Mouse (Mus musculus): ENCODE results near the gene Tfap2c. TPM values are rescaled to one million over a fixed set of nuclear protein-coding genes. Genes with fewer than 3 reads are reported as not detected.

Gene Tfap2c
- not detected for total RNA-seq (2021)
- long read RNA-seq, experiment 1, result 0 reads
- long read RNA-seq, experiment 2, result 0 reads

DNA sequence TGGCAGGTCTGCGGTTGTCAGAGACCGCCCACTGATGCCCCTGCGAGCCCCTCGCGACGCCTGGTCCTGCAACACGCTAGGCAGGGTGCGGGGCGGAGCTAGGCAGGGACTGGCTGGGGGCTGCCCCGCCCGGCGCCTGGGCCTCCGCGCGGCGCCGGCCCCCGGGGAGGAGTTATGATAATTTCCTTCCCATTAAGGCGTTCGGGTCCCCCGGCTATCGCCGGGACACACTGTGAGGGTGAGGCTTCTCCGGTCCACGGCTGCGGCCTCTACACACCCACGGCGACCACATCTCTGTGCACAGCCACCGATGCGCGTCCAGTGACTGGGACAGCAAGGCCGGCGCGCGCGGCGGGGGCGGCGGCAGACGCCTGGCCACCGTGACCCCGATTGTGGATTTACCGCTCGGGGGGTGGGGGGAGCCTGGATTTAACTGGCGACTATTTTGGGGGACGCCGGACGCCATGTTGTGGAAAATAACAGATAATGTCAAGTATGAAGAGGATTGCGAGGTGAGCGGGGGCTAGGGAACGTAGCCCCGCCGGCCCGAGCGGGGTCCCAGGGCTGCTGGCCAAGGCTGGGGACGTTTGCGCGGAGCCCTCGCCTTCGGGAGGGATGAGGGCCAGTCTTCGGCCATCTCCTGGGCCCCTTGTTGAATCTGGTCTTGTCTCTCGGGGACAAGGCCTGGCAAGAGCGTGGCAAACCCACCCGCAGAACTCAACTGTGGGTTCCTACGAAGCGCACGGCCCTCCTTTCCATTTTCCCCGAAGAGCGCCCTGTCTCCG is at the start of gene Tfap2c:
Gene Tfap2c, plus strand, starts transcription at position 223 of the 785 bp plus-strand sequence.
- DNase-seq, result no peak

DNA sequence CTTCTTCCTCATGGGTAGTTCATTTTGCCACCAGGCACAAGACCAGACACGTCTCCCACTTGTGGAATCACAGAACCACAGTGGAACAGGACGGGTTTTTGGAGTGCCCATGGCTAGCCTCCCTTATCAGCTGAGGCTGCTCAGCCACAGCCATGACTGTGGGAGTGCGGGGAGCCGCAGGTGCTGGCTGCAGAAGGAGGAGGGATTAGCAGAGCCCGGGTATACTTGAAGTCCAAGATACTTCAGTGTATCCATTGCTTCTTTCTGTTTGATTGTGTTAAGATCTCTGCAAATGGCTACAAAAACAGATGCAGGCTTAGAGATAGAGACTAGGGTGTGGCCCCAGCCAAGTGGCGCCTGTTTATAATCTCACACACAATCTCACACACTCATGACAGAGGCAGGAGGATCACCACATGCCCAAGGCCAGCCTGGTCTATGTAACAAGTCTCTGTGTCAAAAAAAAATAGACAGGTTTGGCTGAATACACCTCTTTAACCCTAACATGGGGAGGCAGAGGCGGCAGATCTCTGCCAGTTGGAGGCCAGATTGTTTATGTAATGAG is 48.6 kb upstream of the Tfap2c start:
- DNase-seq, result no peak

DNA sequence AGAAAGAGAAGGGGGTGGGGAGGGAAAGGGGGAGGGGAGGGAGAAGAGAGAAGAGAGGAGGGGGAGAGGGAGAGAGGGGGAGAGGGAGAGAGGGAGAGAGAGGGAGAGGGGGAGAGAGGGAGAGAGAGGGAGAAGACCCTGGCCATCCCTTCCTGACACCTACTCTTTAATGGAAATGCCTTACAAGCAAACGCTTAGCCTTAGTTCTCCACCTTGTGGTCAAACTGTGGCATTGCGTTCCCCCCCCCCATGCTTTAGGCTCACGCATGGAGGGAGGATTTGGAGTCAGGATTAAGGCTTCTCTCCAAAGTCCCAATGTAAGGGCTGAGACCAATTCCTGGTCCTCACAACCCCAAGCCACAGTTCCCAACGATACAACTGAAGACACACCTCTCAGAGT is 48.1 kb upstream of the Tfap2c start:
- peak; percentile 23 for DNase-seq

DNA sequence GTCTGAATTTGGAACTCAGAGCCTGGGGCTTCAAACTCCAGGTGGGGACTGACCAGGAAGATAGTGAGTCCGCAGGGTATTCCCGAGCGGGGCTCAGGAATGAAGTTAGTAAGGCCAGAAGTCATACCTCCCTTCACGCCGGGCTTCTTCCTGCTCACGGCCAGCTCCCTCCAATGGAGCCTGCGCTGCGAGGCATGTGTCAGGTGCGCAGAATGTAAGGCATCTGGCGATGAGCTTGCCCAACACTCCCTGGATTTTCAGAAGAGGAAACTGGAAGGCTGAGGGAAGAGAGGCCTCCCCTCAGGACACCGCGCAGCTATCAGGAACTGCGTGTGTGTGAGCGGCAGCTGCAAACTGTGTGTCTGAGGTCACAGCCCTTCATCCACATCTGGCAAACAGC is 47.2 kb upstream of the Tfap2c start:
- no peak for DNase-seq

DNA sequence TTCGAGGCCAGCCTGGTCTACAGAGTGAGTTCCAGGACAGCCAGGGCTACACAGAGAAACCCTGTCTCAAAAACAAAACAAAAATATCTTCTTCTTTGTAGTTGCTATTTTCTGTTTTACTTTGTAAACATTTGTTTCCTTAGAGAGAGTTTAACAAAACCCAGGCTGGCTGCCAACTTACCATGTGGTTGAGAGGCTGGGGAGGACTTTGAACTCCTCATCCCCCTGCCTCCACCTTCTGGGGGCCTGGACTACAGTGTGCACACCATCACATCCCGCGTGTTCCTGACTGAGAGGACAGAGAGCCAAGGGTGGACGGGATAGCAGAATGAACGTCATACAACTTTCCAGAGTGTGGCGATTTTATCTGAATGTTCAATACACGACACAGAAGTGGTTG is 43.3 kb upstream of the Tfap2c start:
- no peak for DNase-seq

DNA sequence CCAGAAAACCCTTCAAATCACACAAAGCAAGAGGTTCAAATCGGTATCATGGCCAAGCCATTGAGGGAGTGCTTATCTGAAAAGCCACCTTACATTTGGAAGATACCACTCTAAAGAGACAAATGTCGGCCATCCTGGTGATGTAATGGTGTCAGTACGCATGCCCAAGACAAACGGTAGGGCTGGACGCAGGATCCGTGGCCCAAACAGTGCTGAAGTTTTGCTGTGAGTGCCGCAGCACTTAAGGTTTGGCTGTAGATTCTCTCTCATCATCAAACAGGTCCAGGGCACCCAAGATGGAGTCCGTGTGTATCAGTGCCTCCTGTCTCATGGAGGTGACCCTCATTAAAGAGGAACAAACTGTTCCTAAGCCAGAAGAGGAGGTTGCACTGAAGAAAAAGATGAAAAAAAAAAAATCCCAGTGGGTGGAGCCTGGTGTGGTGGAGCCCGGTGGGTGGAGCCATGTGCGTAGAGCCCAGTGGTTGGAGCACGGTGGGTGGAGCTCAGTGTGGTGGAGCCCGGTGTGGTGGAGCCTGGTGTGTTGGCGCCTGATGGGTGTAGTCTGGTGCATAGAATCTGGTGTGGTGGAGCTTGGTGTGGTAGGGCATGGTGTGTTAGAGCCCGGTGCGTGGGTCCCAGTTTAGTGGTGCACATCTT is 39.2 kb upstream of the Tfap2c start:
- no peak for DNase-seq

DNA sequence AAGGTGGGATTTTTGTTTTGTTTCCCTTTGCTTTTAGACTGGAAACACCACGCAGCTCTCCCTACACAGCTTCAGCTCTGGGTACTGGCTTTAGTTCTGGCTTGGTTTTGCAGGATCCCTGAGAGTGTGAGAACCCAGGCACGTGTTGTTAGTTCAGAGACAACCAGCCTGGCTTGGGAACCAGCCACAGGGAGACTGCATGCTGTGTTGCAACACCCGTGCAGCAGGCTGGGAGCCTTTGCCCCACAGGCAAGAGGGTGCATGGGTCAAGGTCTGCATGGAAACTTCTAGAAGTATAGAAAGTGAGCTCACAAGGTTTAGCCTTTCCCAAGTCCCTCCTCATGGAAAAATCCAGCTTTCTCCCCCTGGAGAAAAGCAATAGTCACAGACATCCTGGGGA is 38.5 kb upstream of the Tfap2c start:
- no peak for DNase-seq

DNA sequence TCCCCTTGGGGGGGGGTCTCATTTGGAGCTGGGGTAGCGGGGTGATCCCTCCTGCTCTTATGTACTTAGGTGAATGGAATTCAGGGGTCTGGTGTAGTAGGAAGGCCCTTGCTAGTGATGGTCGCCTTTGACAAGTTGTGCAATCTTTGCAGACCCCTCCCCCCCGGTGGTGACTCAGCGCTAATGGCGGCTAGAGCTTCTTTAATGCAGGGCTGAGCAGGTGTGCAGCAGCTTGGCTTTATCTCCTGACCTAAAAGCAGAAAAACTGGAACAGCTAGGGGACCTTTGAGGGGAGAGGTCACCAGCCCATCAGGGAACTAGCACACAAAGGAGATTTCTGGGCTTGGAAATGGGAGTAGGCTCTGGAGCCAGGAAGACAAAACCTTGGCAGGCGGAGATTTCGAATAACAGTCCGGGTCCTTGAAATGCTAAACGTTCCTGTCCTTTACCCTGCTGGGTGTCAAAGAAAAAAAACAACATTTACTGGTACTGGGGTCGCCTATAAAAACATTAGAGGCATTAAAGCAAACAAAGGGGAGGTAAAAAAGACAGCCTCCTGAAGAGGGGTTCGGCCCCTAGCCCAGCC is 32.9 kb upstream of the Tfap2c start:
- no peak for DNase-seq

DNA sequence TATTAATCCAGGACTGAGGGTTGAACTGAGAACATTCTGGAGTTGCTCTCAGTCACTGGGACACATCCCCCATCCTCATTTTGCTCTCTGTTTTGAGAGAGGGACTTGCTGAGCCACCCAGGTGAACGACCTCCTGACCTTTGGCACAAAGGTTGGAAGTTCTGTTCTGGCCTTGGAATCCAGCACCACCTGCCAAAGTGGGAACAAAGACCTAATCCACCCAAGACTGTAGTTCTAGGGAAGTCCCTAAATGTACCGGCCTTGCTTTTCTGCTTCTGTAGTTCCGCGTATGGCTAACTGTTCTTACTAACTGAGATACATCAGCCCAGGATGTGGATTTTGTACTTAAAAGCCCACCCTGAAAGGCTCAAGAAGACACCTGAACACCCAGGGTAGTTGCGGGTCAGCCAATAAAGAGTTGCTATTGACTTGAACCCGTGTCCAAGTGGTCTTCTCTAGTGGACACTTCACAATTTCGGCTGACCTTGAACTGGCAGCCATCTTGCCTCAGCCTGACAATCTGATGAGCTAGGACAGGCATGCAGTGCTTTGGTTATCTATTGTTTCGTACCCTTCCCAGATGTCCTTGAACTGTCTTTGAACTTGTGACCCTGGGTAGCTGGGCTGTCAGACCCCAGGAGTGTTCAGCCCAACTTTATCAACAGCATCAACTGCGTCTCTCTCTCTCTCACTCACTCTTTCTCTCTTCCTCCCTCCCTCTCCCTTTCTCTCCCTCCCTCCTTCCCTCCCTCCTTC is 28.6 kb upstream of the Tfap2c start:
- DNase-seq, result no peak

DNA sequence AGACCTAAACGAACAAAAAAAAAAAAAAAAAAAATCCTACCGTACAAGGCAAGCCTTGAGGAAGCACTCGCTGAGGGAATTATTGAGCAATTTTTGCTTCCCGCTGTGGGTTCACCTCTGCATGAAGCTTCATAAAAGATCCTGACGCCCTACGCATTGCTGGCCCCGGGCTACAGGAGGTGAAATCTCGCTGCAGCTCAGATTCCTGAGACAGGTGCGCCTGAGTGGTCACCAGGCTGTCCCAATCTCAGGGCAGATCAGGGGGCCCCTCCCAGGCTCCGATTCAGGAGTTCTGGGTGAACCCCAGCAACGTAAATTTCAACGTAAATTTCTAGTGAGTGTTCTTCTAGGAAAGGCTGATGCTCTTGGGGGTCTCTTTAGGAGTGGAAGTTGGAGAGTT is 26.9 kb upstream of the Tfap2c start:
- no peak for DNase-seq

DNA sequence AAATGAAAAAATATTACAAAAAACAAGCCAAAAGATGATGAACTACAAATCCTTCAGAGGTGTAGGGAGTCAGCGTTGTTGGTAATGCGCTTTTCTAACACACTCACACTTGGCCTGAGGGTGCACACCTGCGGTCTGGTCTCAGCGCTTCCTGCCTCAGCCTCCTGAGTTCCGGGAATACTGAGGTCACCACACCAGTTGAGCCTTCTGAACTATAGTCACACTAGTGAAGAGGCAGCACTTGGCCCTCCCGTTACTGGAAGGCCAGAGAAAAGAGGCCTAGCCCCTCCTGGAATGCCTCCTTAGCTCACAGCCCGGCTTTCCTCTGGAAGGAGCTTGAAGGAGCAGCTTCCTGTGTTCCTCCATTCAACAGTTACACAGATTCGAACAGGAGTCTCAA is 22.2 kb upstream of the Tfap2c start:
- no peak for DNase-seq

DNA sequence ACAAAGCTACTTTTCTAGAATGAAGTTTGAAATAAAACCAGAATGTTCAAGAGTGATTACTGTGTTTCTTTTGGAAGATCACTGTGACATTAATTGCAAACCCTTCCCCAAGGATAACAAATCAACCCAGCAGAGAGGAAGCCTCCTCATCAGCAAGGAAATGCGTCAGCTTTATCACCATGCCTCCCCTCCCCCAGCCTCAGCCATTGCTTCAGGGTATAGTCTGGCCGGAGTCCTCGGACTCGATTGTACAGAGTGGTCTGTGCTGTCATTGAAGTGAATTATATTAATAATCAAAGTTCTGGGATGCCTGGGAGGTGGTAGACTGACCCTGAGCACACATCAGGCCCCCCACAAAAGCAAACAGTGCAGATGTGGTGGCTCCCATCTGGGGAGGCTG is 5.4 kb upstream of the Tfap2c start:
- DNase-seq, result no peak

DNA sequence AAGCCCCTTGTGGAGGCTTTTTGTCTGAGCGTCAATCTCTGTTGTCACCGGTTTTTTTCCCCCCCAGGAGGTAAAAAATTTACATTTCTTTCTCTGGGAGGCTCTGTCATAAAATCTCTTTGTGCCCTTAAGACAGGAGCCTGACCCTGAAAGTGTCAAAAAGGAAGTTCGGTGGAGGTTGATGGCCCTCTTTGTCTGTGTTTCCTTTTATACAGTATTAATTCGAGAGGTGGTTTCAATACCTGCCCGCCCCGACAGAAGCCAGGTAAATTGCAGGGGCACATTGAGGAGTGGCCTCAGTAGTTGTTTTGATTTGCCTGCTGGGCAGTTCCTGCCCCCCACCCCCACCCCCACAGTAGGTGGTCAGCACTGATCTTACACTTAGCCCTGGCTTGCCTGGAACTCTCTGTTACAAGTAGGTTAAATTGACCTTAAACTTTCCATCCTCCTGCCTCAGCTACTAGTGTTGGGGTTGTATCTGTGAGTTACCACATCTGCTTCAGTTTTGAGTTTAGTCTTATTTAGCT is 4.7 kb upstream of the Tfap2c start:
- DNase-seq, result no peak

DNA sequence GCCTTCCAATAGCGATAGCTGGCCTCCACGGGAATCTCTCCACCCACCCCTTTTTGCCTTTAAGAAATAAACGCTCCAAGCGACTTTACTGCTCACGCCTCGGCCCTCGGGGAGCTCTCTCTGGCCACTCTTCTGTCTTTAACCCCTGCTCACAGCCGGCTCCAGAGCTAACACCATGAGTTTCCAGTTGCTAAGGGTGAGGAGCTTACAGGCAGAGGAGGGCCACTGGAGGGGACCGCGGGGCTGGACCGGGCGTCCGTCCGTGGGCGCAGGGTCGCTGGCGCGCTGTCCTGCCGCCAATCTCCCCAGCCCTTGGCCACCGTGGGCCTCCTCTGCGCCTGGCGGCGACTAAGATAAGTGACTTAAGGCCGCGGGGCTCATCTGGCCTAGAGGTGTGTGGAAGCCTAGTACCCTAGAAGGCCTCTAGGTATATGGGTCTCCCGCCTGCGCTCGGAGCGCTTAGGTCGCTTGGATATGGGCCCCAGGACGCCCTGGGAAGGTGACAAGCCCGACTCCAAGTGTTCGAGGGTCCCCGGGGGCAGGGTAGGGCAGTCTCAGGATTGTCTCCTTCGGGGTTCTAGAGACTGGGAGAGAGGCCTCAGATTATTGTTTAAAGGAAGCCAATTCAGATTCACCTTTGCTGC is 3.7 kb upstream of the Tfap2c start:
- no peak for DNase-seq

DNA sequence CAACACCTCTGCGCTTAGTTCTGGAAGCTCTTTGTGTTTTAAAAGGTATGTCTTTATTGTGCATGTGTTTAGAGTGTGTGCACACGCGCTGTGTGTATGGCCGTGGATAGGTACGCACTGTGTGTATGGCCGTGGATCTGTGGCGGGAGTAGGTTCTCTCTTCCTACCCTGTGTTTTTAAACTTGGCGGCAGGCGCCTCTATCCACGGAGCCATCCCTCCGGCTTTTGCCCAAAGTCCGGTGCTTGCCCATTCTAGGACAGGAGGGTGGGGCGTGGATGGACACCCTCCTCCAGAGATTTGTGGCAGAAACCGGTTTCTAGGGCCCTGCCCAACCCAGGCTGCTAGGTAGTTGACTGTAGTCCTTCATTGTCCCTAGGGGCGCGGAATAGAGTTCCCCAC is 2.8 kb upstream of the Tfap2c start:
- DNase-seq, result no peak

DNA sequence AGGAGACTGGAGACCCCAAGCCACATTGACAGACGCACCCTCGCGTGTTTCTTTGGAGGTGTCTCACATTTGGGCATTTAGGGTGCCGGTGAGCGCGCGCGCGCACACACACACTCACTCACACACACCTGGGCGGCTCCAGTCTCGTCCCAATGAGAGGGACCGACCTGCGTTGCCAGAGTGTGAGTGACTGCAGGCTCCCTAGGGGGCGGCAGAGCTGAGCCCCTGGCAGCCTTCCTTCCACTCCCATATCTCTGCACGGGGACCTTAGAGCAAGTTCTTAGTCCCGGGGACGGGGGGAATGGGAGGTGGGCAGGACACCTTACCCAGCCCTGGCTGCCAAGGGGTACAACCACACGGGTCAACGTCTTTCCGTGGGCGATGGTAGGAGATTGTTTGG is 2.3 kb upstream of the Tfap2c start:
- no peak for DNase-seq

DNA sequence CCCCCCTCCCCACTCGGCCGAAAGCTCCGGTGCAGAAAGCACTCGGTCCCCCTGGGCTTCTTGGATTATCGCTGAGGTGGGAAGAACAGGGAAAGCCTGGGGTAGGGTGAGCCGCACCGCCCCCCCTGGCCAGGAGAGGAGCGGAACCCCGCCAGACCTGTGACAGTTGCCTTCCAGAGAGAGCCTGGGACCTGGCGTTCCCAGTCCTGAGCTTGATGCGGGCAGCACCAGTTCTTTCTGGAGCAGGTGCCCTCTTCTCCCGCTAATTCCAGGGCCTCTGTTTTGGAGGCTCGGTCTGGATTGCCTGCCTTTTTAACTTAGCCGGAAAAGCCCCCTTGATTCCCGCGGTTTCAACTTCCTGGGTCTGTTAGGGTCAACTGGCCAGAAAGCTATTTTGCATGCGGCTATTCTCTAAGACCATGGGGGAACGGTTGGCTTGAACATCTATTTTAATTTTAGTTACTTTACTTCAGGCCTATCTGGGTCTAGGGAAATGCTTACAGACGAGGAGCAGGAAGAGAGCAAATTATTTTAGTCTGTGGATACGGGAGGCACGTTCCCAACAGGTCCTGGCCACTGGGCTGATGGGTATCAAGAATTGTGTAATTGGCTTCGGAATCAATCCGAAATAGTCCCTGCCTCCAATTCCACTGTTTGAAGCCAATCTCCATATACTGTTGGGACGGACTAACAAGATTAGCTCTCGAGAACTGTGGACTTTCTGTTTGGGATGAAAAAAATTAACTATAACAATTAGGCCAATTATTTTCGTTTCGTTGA is 1.4 kb upstream of the Tfap2c start:
- no peak for DNase-seq

DNA sequence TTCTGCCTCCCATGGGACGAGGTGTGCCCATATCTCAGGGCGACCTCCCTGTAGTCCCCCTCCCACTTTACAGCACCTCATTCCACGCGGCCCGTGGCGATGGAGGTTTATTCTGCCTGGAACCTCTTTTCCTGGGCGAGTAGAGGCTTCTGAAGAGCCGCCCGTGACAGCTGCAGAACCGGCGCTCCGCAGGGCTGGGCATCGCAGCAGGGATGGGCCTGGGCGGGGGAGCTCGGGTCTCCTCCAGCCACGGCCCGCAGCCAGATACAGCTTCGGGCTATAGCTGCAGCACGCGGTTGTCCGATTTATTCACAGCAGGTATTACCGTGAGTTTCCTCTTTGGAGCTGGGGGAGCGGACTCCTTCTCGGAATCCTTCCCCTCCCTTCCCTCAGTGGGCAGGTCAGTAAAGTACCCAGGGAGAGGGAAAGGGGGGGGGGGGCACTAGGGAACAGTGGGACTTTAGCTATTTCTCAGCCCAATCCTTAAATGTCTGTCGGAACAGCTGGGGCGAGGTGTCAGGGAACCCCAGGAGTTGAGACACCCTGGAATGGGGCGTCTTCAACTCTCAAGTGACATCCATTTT is 629 bp upstream of the Tfap2c start:
- DNase-seq, result no peak

DNA sequence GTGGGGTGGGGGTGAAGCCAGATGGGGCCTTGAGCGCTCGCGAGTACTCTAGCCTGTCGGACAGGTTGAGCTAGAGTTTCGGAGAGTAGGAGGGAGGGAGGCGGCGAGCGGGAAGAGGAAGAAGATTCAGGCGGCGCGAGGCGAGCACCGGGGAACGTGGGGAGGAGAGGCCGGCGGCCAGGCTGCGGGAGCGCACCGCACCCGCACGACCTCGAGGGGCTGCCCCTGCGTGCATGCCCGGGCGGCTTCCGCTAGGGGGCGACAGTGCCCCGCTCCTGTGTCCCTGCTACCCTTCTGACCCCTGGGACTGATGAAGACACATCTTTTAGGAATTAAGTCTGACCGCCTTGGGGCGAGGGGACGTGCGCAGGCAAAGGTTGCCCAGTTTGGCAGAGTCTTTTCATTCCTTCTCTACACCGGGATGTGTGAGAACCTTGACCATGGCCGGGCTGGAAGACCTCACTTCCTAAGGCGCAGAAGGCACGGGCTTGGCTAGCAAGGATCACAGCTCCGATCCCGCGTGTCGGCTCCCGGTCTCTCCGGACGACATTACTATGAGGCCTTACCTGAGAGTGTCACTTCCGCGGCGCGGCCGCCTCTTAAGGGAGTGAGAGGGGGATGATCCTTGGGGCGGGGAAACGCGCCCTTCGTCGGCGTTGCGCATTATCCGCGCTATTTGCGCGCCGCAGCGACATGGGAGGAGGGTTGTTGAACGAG is 1.1 kb downstream of the Tfap2c start:
- peak; percentile 73 for DNase-seq

All from gastrocnemius, postnatal 10 days (tissue).